Mouse (Mus musculus): Measurements from ENCODE around the gene Soga1. TPM values are rescaled to one million over a fixed set of nuclear protein-coding genes. Genes with fewer than 3 reads are reported as not detected.

The Soga1 gene
- total and polyA plus RNA-seq, 3 experiments: 2.6 to 16.4 (median 6.0) TPM

GRCm38 (mm10) chr2:157006511-157007233 lies 72.4 kb downstream of the Soga1 start, which contains the start of gene Dsn1:
Gene Dsn1, minus strand, starts transcription at chr2:157007154.
- no peaks in the 10 kb centered on the region for H3K9me3 ChIP-seq (replicated peaks)
- H3K4me1 ChIP-seq (ENCODE audit: insufficient read depth, low read depth, low read length): peaks cover 68% of the 10 kb centered on the region
- no peaks in the 10 kb centered on the region for H3K27me3 ChIP-seq (ENCODE audit: insufficient read depth, low read length)
- peak; percentile 83 for DNase-seq (ENCODE audit: low spot score)
- peak within 1 kb of the TSS; percentile 80 for H3K4me3 ChIP-seq (ENCODE audit: low read depth, low read length)
- peaks cover 38% of the 10 kb centered on the region for H3K36me3 ChIP-seq (replicated peaks)
- TF ChIP-seq CTCF (IDR thresholded peaks at IDR 0.05; ENCODE audit: low read depth, low read length) (no peak), TAL1 (conservative IDR thresholded peaks at IDR 0.05; ENCODE audit: low read depth, low read length) (no peak), POLR2AphosphoS5 (IDR thresholded peaks at IDR 0.05; ENCODE audit: insufficient replicate concordance, low read depth, low read length) (no peak), GATA2 (IDR thresholded peaks at IDR 0.05; ENCODE audit: borderline replicate concordance, low read depth, low read length) (no peak), GATA1 (IDR thresholded peaks at IDR 0.05; ENCODE audit: borderline replicate concordance, low read length) (no peak)
- peak; percentile 50 for ATAC-seq (ENCODE audit: extremely low read depth, insufficient number of reproducible peaks, low FRiP score, poor library complexity, severe bottlenecking)

DNA sequence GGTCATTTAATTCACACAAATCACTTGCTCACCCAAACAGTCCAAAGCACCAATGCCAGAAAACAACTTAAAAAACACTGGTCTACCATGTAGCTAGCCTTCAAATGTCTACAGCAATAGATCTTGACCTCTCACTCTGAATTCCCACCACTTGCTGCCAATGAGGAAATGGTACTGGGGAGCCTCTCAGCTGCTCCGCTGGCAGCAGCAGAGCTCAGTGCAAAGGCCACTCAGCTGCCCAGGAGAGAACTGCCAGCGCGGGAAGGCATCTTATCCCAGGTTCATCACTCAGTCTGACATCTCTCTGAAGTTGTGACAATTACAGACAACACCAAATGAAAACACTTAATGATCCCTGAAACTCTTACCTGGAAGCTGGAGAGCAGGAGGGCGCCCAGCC lies 76.7 kb downstream of the Soga1 start:
- Histone ChIP-seq H3K9me3 (replicated peaks) (no peaks in the 10 kb centered on the region), H3K4me3 (ENCODE audit: low read depth, low read length) (no peak overlapping the region), H3K36me3 (replicated peaks) (peaks cover 79% of the 10 kb centered on the region), H3K4me1 (ENCODE audit: insufficient read depth, low read depth, low read length) (peaks cover 47% of the 10 kb centered on the region), H3K27me3 (ENCODE audit: insufficient read depth, low read length) (no peaks in the 10 kb centered on the region)
- no peak for ATAC-seq (ENCODE audit: extremely low read depth, insufficient number of reproducible peaks, low FRiP score, poor library complexity, severe bottlenecking)
- no peak for TF ChIP-seq CTCF (IDR thresholded peaks at IDR 0.05; ENCODE audit: low read depth, low read length)
- no peak for TF ChIP-seq GATA1 (IDR thresholded peaks at IDR 0.05; ENCODE audit: borderline replicate concordance, low read length)
- no peak for TF ChIP-seq TAL1 (conservative IDR thresholded peaks at IDR 0.05; ENCODE audit: low read depth, low read length)
- no peak for TF ChIP-seq POLR2AphosphoS5 (IDR thresholded peaks at IDR 0.05; ENCODE audit: insufficient replicate concordance, low read depth, low read length)
- no peak for TF ChIP-seq GATA2 (IDR thresholded peaks at IDR 0.05; ENCODE audit: borderline replicate concordance, low read depth, low read length)
- DNase-seq (ENCODE audit: low spot score): no peak

- TF ChIP-seq CTCF (IDR thresholded peaks at IDR 0.05; ENCODE audit: low read depth, low read length) (no peak), POLR2AphosphoS5 (IDR thresholded peaks at IDR 0.05; ENCODE audit: insufficient replicate concordance, low read depth, low read length) (no peak), GATA2 (IDR thresholded peaks at IDR 0.05; ENCODE audit: borderline replicate concordance, low read depth, low read length) (no peak), TAL1 (conservative IDR thresholded peaks at IDR 0.05; ENCODE audit: low read depth, low read length) (no peak), GATA1 (IDR thresholded peaks at IDR 0.05; ENCODE audit: borderline replicate concordance, low read length) (no peak)
- H3K36me3 ChIP-seq (replicated peaks): peaks cover 89% of the 10 kb centered on the region
These were observed 80.8 kb downstream of the Soga1 start for GRCm38 (mm10) chr2:156998263-156998662.

GRCm38 (mm10) chr2:156996576-156996975 lies 82.5 kb downstream of the Soga1 start:
- DNase-seq (ENCODE audit: low spot score): no peak
- TF ChIP-seq GATA2 (IDR thresholded peaks at IDR 0.05; ENCODE audit: borderline replicate concordance, low read depth, low read length): no peak
- no peak for TF ChIP-seq TAL1 (conservative IDR thresholded peaks at IDR 0.05; ENCODE audit: low read depth, low read length)
- TF ChIP-seq CTCF (IDR thresholded peaks at IDR 0.05; ENCODE audit: low read depth, low read length): no peak
- no peak for TF ChIP-seq GATA1 (IDR thresholded peaks at IDR 0.05; ENCODE audit: borderline replicate concordance, low read length)
- ATAC-seq (ENCODE audit: extremely low read depth, insufficient number of reproducible peaks, low FRiP score, poor library complexity, severe bottlenecking): no peak

More at GRCm38 (mm10) chr2:156998263-156998662, 80.8 kb downstream of the Soga1 start:
- ATAC-seq (ENCODE audit: extremely low read depth, insufficient number of reproducible peaks, low FRiP score, poor library complexity, severe bottlenecking) (no peak), DNase-seq (ENCODE audit: low spot score) (no peak)
- H3K9me3 ChIP-seq (replicated peaks): no peaks in the 10 kb centered on the region
- peaks cover 25% of the 10 kb centered on the region for H3K4me1 ChIP-seq (ENCODE audit: insufficient read depth, low read depth, low read length)
- no peaks in the 10 kb centered on the region for H3K27me3 ChIP-seq (ENCODE audit: insufficient read depth, low read length)
- no peak overlapping the region for H3K4me3 ChIP-seq (ENCODE audit: low read depth, low read length)

GRCm38 (mm10) chr2:156991470-156992319 lies 87.4 kb downstream of the Soga1 start, which contains the start of gene Ndrg3:
Gene Ndrg3, minus strand, starts transcription at chr2:156992056.
- H3K27me3 ChIP-seq (ENCODE audit: insufficient read depth, low read length): no peaks in the 10 kb centered on the region
- peak; percentile 75; the same call in 1 of the 2 replicates for ATAC-seq (ENCODE audit: extremely low read depth, insufficient number of reproducible peaks, low FRiP score, poor library complexity, severe bottlenecking)
- no peak for TF ChIP-seq GATA1 (IDR thresholded peaks at IDR 0.05; ENCODE audit: borderline replicate concordance, low read length)
- TF ChIP-seq CTCF (IDR thresholded peaks at IDR 0.05; ENCODE audit: low read depth, low read length): 0 out of 2 replicates have a peak, but pooled peaks have one; percentile 20

More at GRCm38 (mm10) chr2:156996576-156996975, 82.5 kb downstream of the Soga1 start:
- no peak overlapping the region for H3K4me3 ChIP-seq (ENCODE audit: low read depth, low read length)
- H3K4me1 ChIP-seq (ENCODE audit: insufficient read depth, low read depth, low read length): peaks cover 28% of the 10 kb centered on the region
- peaks cover 82% of the 10 kb centered on the region for H3K36me3 ChIP-seq (replicated peaks)
- no peaks in the 10 kb centered on the region for H3K27me3 ChIP-seq (ENCODE audit: insufficient read depth, low read length)
- no peaks in the 10 kb centered on the region for H3K9me3 ChIP-seq (replicated peaks)

More at GRCm38 (mm10) chr2:156991470-156992319, 87.4 kb downstream of the Soga1 start, which contains the start of gene Ndrg3:
- Histone ChIP-seq H3K4me1 (ENCODE audit: insufficient read depth, low read depth, low read length) (peaks cover 51% of the 10 kb centered on the region), H3K36me3 (replicated peaks) (peaks cover 43% of the 10 kb centered on the region), H3K4me3 (ENCODE audit: low read depth, low read length) (peak within 1 kb of the TSS; percentile 97), H3K9me3 (replicated peaks) (no peaks in the 10 kb centered on the region)
- peak; percentile 41 for DNase-seq (ENCODE audit: low spot score)
